Mouse (Mus musculus): ENCODE measurements around the gene Ift88. TPM values are rescaled to one million over a fixed set of nuclear protein-coding genes. Genes with fewer than 3 reads are reported as not detected.

Gene Ift88
- polyA plus RNA-seq, 1 experiment from 2014 or later, result 20.6 TPM

- Histone ChIP-seq H3K4me3 (no peak overlapping the region), H3K36me3 (replicated peaks) (0 out of 2 replicates have a peak, but pooled peaks cover 4% of the 10 kb centered on the region), H3K9ac (no peak overlapping the region), H3K4me2 (no peak overlapping the region), H3K27me3 (replicated peaks) (no peaks in the 10 kb centered on the region), H3K4me1 (no peaks in the 10 kb centered on the region), H3K27ac (no peak overlapping the region), H3K9me3 (no peaks in the 10 kb centered on the region)
- ATAC-seq (replicated peaks), result no peak
- WGBS, result 87% methylated on average over 5 of the region's 5 CpGs
These were observed 39.0 kb downstream of the Ift88 start for GRCm38 (mm10) chr14:57462871-57463270.

GRCm38 (mm10) chr14:57475057-57475456, 51.2 kb downstream of the Ift88 start:
- ATAC-seq (replicated peaks), result no peak
- Histone ChIP-seq H3K9me3 (no peaks in the 10 kb centered on the region), H3K27ac (no peak overlapping the region), H3K36me3 (replicated peaks) (no peaks in the 10 kb centered on the region), H3K9ac (no peak overlapping the region), H3K4me3 (no peak overlapping the region), H3K4me2 (no peak overlapping the region), H3K4me1 (no peaks in the 10 kb centered on the region), H3K27me3 (replicated peaks) (no peaks in the 10 kb centered on the region)
- 96% methylated on average over 2 of the region's 2 CpGs for WGBS

GRCm38 (mm10) chr14:57482262-57482661, 58.4 kb downstream of the Ift88 start:
- H3K4me1 ChIP-seq, result no peaks in the 10 kb centered on the region
- no peak for ATAC-seq (replicated peaks)

GRCm38 (mm10) chr14:57484183-57484582, 60.3 kb downstream of the Ift88 start:
- no peaks in the 10 kb centered on the region for H3K9me3 ChIP-seq
- no peak overlapping the region for H3K27ac ChIP-seq
- H3K36me3 ChIP-seq (replicated peaks), result no peaks in the 10 kb centered on the region
- H3K9ac ChIP-seq, result no peak overlapping the region
- WGBS, result 92% methylated on average over 6 of the region's 6 CpGs
- H3K4me1 ChIP-seq, result no peaks in the 10 kb centered on the region
- H3K4me2 ChIP-seq, result no peak overlapping the region
- no peak overlapping the region for H3K4me3 ChIP-seq
- H3K27me3 ChIP-seq (replicated peaks), result no peaks in the 10 kb centered on the region
- ATAC-seq (replicated peaks), result no peak

More at GRCm38 (mm10) chr14:57482262-57482661, 58.4 kb downstream of the Ift88 start:
- Histone ChIP-seq H3K4me2 (no peak overlapping the region), H3K27me3 (replicated peaks) (no peaks in the 10 kb centered on the region), H3K9me3 (no peaks in the 10 kb centered on the region), H3K27ac (no peak overlapping the region), H3K4me3 (no peak overlapping the region), H3K9ac (no peak overlapping the region), H3K36me3 (replicated peaks) (no peaks in the 10 kb centered on the region)
- WGBS, result 91% methylated on average over 2 of the region's 2 CpGs

- no peaks in the 10 kb centered on the region for H3K4me1 ChIP-seq
- H3K9me3 ChIP-seq, result no peaks in the 10 kb centered on the region
- no peak overlapping the region for H3K9ac ChIP-seq
- no peak overlapping the region for H3K27ac ChIP-seq
- WGBS, result 85% methylated on average over 3 of the region's 3 CpGs
- no peaks in the 10 kb centered on the region for H3K36me3 ChIP-seq (replicated peaks)
- ATAC-seq (replicated peaks), result no peak
- H3K27me3 ChIP-seq (replicated peaks), result no peaks in the 10 kb centered on the region
- no peak overlapping the region for H3K4me3 ChIP-seq
- H3K4me2 ChIP-seq, result no peak overlapping the region
These were observed 65.8 kb downstream of the Ift88 start for GRCm38 (mm10) chr14:57489696-57490095.

- no peak for ATAC-seq (replicated peaks)
- Histone ChIP-seq H3K4me2 (no peak overlapping the region), H3K9me3 (no peaks in the 10 kb centered on the region), H3K27me3 (replicated peaks) (no peaks in the 10 kb centered on the region), H3K4me1 (no peaks in the 10 kb centered on the region), H3K36me3 (replicated peaks) (no peaks in the 10 kb centered on the region), H3K9ac (no peak overlapping the region), H3K4me3 (no peak overlapping the region), H3K27ac (no peak overlapping the region)
- 93% methylated on average over 2 of the region's 2 CpGs for WGBS
These were observed 70.0 kb downstream of the Ift88 start for GRCm38 (mm10) chr14:57493840-57494239.

GRCm38 (mm10) chr14:57503729-57504128, 79.9 kb downstream of the Ift88 start:
- H3K27me3 ChIP-seq (replicated peaks), result no peaks in the 10 kb centered on the region
- no peaks in the 10 kb centered on the region for H3K9me3 ChIP-seq
- no peaks in the 10 kb centered on the region for H3K4me1 ChIP-seq
- no peak overlapping the region for H3K9ac ChIP-seq
- H3K36me3 ChIP-seq (replicated peaks), result 0 out of 2 replicates have a peak, but pooled peaks cover 2% of the 10 kb centered on the region
- H3K4me2 ChIP-seq, result no peak overlapping the region
- WGBS, result 88% methylated on average over 6 of the region's 6 CpGs
- H3K4me3 ChIP-seq, result no peak overlapping the region
- no peak overlapping the region for H3K27ac ChIP-seq
- ATAC-seq (replicated peaks), result no peak

GRCm38 (mm10) chr14:57509554-57509953, 85.7 kb downstream of the Ift88 start:
- H3K9ac ChIP-seq, result no peak overlapping the region
- 67% methylated on average over 6 of the region's 6 CpGs for WGBS
- no peaks in the 10 kb centered on the region for H3K27me3 ChIP-seq (replicated peaks)
- ATAC-seq (replicated peaks), result peak; percentile 80
- no peak overlapping the region for H3K4me3 ChIP-seq
- H3K4me1 ChIP-seq, result no peaks in the 10 kb centered on the region
- no peak overlapping the region for H3K4me2 ChIP-seq
- no peak overlapping the region for H3K27ac ChIP-seq
- no peaks in the 10 kb centered on the region for H3K9me3 ChIP-seq
- no peaks in the 10 kb centered on the region for H3K36me3 ChIP-seq (replicated peaks)

- no peaks in the 10 kb centered on the region for H3K9me3 ChIP-seq
- no peak overlapping the region for H3K27ac ChIP-seq
- H3K4me1 ChIP-seq, result no peaks in the 10 kb centered on the region
- 83% methylated on average over 6 of the region's 6 CpGs for WGBS
- no peak overlapping the region for H3K4me3 ChIP-seq
- no peak overlapping the region for H3K9ac ChIP-seq
- ATAC-seq (replicated peaks), result no peak
- H3K4me2 ChIP-seq, result no peak overlapping the region
- H3K27me3 ChIP-seq (replicated peaks), result no peaks in the 10 kb centered on the region
- H3K36me3 ChIP-seq (replicated peaks), result 0 out of 2 replicates have a peak, but pooled peaks cover 5% of the 10 kb centered on the region
These were observed 91.4 kb downstream of the Ift88 start for GRCm38 (mm10) chr14:57515156-57515762.

GRCm38 (mm10) chr14:57517001-57517400, 93.1 kb downstream of the Ift88 start:
- no peak for ATAC-seq (replicated peaks)
- WGBS, result 85% methylated on average over 7 of the region's 7 CpGs
- Histone ChIP-seq H3K9me3 (no peaks in the 10 kb centered on the region), H3K36me3 (replicated peaks) (0 out of 2 replicates have a peak, but pooled peaks cover 5% of the 10 kb centered on the region), H3K27ac (no peak overlapping the region), H3K4me1 (no peaks in the 10 kb centered on the region), H3K4me2 (no peak overlapping the region), H3K9ac (no peak overlapping the region), H3K27me3 (replicated peaks) (no peaks in the 10 kb centered on the region), H3K4me3 (no peak overlapping the region)

- 88% methylated on average over 9 of the region's 9 CpGs for WGBS
- H3K27ac ChIP-seq, result no peak overlapping the region
- H3K4me1 ChIP-seq, result peaks cover 17% of the 10 kb centered on the region
- no peak for ATAC-seq (replicated peaks)
- H3K27me3 ChIP-seq (replicated peaks), result peaks cover 7% of the 10 kb centered on the region
- H3K9me3 ChIP-seq, result no peaks in the 10 kb centered on the region
- H3K9ac ChIP-seq, result no peak overlapping the region
- H3K4me2 ChIP-seq, result peak overlapping the region; percentile 71; the same call in 1 of the 2 replicates
- H3K4me3 ChIP-seq, result no peak overlapping the region
- H3K36me3 ChIP-seq (replicated peaks), result 0 out of 2 replicates have a peak, but pooled peaks cover 1% of the 10 kb centered on the region
These were observed 99.9 kb downstream of the Ift88 start for GRCm38 (mm10) chr14:57523762-57524161.

GRCm38 (mm10) chr14:57524671-57525387, 101.0 kb downstream of the Ift88 start, which contains the start of gene Il17d:
TSS of gene Il17d (plus strand) at chr14:57524777.
- Histone ChIP-seq H3K36me3 (replicated peaks) (no peaks in the 10 kb centered on the region), H3K9me3 (no peaks in the 10 kb centered on the region), H3K4me2 (peak within 1 kb of the TSS; percentile 71), H3K9ac (peak within 1 kb of the TSS; percentile 72), H3K27me3 (replicated peaks) (peaks cover 7% of the 10 kb centered on the region), H3K27ac (peak within 1 kb of the TSS; percentile 80), H3K4me3 (peak within 1 kb of the TSS; percentile 89), H3K4me1 (peaks cover 23% of the 10 kb centered on the region)
- WGBS, result under 1% methylated on average over 69 of the region's 104 CpGs
- peak; percentile 63 for ATAC-seq (replicated peaks)
